Mouse (Mus musculus) heart, postnatal 0 days (tissue): ENCODE data around the gene Evpl. TPM values are rescaled to one million over a fixed set of nuclear protein-coding genes. Genes with fewer than 3 reads are reported as not detected.

Experiments
- ATAC-seq: fragments of 200-750 bp; cut with Nextera tagmentation; 2 replicates; pipeline ENCODE4 v1.8.0; 2017; ENCODE audit warnings: low read depth, moderate number of reproducible peaks, moderate library complexity; ENCODE audit not compliant: insufficient read depth
- DNase-seq: peaks from one replicate; pipeline ENCODE4 v3.0.0-alpha.2; 2016; ENCODE audit warnings: low spot score
- H3K27ac ChIP-seq: fragments of 300-500 bp; sonication (generic); 2 replicates; pipeline ENCODE4 v1.5.1; 2014; ENCODE audit warnings: low read depth, mild to moderate bottlenecking
- H3K27me3 ChIP-seq: fragments of 300-500 bp; sonication (generic); 2 replicates; pipeline ENCODE4 v1.6.1; 2014; ENCODE audit warnings: low read length, mixed read lengths; ENCODE audit not compliant: control insufficient read depth, insufficient read depth
- H3K36me3 ChIP-seq: fragments of 300-500 bp; sonication (generic); replicated peaks from 2 replicates; pipeline ENCODE4 v1.6.1; 2014; ENCODE audit warnings: low read length, mixed read lengths; ENCODE audit not compliant: control insufficient read depth, insufficient read depth
- H3K4me1 ChIP-seq: fragments of 300-500 bp; sonication (generic); 2 replicates; pipeline ENCODE4 v1.6.1; 2014; ENCODE audit warnings: antibody characterized with exemption; ENCODE audit not compliant: control insufficient read depth, insufficient read depth
- H3K4me2 ChIP-seq: fragments of 300-500 bp; sonication (generic); 2 replicates; pipeline ENCODE4 v1.6.1; 2014; ENCODE audit warnings: low read depth, mild to moderate bottlenecking, low read length, moderate library complexity
- H3K4me3 ChIP-seq: fragments of 300-500 bp; sonication (generic); 2 replicates; pipeline ENCODE4 v1.5.1; 2014; ENCODE audit warnings: low read depth, low read length
- H3K9ac ChIP-seq: fragments of 300-500 bp; sonication (generic); replicated peaks from 2 replicates; pipeline ENCODE4 v1.6.1; 2014; ENCODE audit warnings: low read depth, low read length, mixed read lengths
- H3K9me3 ChIP-seq: fragments of 300-500 bp; sonication (generic); replicated peaks from 2 replicates; pipeline ENCODE4 v1.6.1; 2016; ENCODE audit warnings: low read length; ENCODE audit not compliant: control insufficient read depth
- CTCF ChIP-seq: IDR thresholded peaks from 2 replicates; pipeline ENCODE4 v1.5.1; 2016; ENCODE audit warnings: antibody characterized with exemption, control low read depth, low read depth
- EP300 ChIP-seq: IDR thresholded peaks from 2 replicates; pipeline ENCODE4 v1.6.1; 2016; ENCODE audit warnings: antibody characterized with exemption, low read depth
- WGBS: fragments of 180-500 bp; shearing (Covaris S2); extraction: QIAGEN DNeasy Blood & Tissue Kit; methylation state at CpG from one replicate; pipeline ENCODE4 v1.1.7; 2014; 5-methylcytosine and 5-hydroxymethylcytosine counted together
- polyA plus RNA-seq: library from polyadenylated mRNA; unstranded; fragments of >200 nt; fragmentation: Nextera tagmentation; extraction: Ambion mirVana; gene quantifications from 2 replicates; pipeline ENCODE4 v1.2.1, GENCODE M21; 2015
- total RNA-seq: library from RNA; depleted of rRNA; stranded (reverse); fragments of >200 nt; gene quantifications from 2 replicates; pipeline ENCODE4 v1.2.3, GENCODE M21; 2014; ENCODE audit warnings: low replicate concordance

The Evpl gene
- total and polyA plus RNA-seq, 2 experiments from 2014 or later, result 0.45 to 3.4 TPM

DNA sequence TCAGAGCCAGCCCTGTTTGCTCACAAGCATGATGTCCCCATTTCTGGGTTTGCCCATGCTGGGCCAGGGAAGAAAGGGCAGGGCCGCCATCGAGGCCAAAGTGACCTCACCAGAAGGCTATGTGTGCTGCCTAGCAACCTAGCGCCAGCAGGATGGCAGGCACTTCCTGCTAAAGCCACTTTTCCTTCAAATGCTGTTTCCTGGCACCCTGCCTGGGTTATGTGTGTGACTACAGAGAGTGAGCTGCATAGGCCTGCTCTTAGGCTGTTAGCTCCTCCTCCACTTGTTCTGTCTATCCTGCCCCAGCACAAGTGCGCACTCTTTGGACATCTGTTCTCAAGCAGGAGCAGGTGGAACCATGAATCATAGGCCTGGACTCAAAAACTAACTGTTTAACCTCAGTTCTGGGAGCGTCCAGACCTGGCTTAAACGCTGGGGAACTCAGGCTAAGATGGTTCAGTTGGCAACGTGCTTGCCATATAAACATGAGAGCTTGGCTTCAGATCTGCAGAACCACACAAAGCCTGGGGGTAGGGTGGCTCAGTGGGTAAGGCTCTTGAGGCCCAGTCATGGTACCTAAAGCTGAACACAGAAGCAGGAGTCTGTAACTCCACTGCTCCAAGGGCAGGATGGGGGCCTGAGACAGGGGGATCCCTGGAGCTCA, 19.0 kb downstream of the Evpl start:
- Histone ChIP-seq H3K36me3 (no peaks in the 10 kb centered on the region), H3K9me3 (0 out of 2 replicates have a peak, but pooled peaks cover 4% of the 10 kb centered on the region), H3K4me2 (no peak overlapping the region), H3K27me3 (peaks cover 33% of the 10 kb centered on the region), H3K4me1 (peaks cover 23% of the 10 kb centered on the region), H3K27ac (peak overlapping the region; percentile 76), H3K9ac (no peak overlapping the region), H3K4me3 (no peak overlapping the region)
- WGBS, result 27% methylated on average over 7 of the region's 7 CpGs
- ATAC-seq, result peak; percentile 90
- TF ChIP-seq EP300 (no peak), CTCF (no peak)
- peak; percentile 96 for DNase-seq

DNA sequence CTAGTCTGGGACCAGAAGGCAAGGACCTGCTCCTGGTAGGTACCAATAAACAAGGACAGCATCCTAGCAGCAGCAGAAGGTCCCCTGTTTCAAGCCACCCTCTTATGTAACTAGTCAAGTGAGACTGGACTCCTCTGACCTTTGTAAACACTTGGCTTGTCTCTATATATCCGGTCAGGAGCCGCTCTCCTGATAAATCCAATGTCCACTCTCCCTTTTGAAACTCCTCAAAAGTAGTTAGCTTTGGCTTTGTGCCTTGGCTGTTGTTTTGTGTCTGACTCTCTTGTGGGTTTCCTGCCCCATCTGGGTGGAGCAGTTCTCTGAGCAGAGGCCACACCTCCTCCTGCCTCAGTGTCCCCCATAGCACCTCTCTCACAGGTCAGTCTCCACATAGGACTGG, 19.6 kb downstream of the Evpl start:
- Histone ChIP-seq H3K27ac (peak overlapping the region; percentile 76), H3K4me2 (no peak overlapping the region)
- 25% methylated on average over 2 of the region's 2 CpGs for WGBS

GRCm38 (mm10) chr11:116216549-116216948, 21.3 kb downstream of the Evpl start:
- DNase-seq (no peak), ATAC-seq (no peak)
- H3K27ac ChIP-seq, result no peak overlapping the region
- no peak overlapping the region for H3K4me2 ChIP-seq
- peaks cover 18% of the 10 kb centered on the region for H3K4me1 ChIP-seq
- H3K9ac ChIP-seq, result no peak overlapping the region
- H3K9me3 ChIP-seq, result 0 out of 2 replicates have a peak, but pooled peaks cover under 1% of the 10 kb centered on the region
- peaks cover 11% of the 10 kb centered on the region for H3K27me3 ChIP-seq
- 81% methylated on average over 11 of the region's 11 CpGs for WGBS
- no peak overlapping the region for H3K4me3 ChIP-seq
- TF ChIP-seq EP300 (no peak), CTCF (no peak)
- H3K36me3 ChIP-seq, result no peaks in the 10 kb centered on the region

More for the DNA sequence above, 19.6 kb downstream of the Evpl start:
- Histone ChIP-seq H3K4me1 (peaks cover 23% of the 10 kb centered on the region), H3K4me3 (no peak overlapping the region), H3K36me3 (no peaks in the 10 kb centered on the region), H3K9me3 (0 out of 2 replicates have a peak, but pooled peaks cover 4% of the 10 kb centered on the region), H3K9ac (no peak overlapping the region), H3K27me3 (peaks cover 27% of the 10 kb centered on the region)
- TF ChIP-seq CTCF (no peak), EP300 (0 out of 2 replicates have a peak, but pooled peaks have one; percentile 46)
- ATAC-seq (peak; percentile 17; the same call in 1 of the 2 replicates), DNase-seq (peak; percentile 56)

- TF ChIP-seq CTCF, result no peak
- no peak for TF ChIP-seq EP300
- ATAC-seq (no peak), DNase-seq (no peak)
- WGBS, result 82% methylated on average over 6 of the region's 6 CpGs
- Histone ChIP-seq H3K27me3 (peaks cover 5% of the 10 kb centered on the region), H3K4me2 (no peak overlapping the region), H3K9ac (no peak overlapping the region), H3K36me3 (no peaks in the 10 kb centered on the region), H3K4me1 (peaks cover 18% of the 10 kb centered on the region), H3K9me3 (no peaks in the 10 kb centered on the region), H3K27ac (no peak overlapping the region), H3K4me3 (no peak overlapping the region)
Observed at GRCm38 (mm10) chr11:116215991-116216390, 21.9 kb downstream of the Evpl start.

DNA sequence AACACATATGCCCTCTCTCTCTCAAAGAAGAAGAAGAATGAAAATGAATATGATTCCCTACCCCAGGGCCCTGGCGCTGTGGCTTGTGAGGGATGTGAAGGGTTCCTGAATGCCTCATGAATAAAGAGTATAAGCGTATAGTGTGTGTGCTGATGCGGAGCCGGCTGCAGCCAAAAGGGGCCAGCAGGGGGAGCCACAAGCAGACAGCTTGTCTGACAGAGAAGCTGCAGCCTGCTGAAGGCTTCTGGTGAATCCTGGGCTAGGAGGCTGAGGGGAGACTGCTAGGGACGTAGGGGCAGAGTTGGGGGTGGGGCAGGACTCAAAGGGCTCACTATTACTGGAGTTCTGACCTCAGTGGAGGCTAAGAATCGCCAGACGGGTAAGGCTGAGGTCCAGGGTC, 22.7 kb downstream of the Evpl start:
- WGBS, result 79% methylated on average over 7 of the region's 7 CpGs
- no peak for ATAC-seq
- TF ChIP-seq EP300, result no peak
- TF ChIP-seq CTCF, result peak; percentile 15
- Histone ChIP-seq H3K27ac (no peak overlapping the region), H3K9ac (no peak overlapping the region), H3K27me3 (no peaks in the 10 kb centered on the region), H3K9me3 (no peaks in the 10 kb centered on the region), H3K36me3 (no peaks in the 10 kb centered on the region), H3K4me2 (no peak overlapping the region), H3K4me1 (peaks cover 18% of the 10 kb centered on the region), H3K4me3 (no peak overlapping the region)
- DNase-seq, result no peak
